Mouse (Mus musculus) thymus, postnatal 4 days (tissue): ENCODE data around the gene Cog7.

ENCODE experiments used
- DNase-seq: peaks from one replicate; pipeline ENCODE4 v3.0.0; 2021

Cog7 gene

GRCm38 (mm10) chr7:121890636-121891360 is 90.7 kb downstream of the Cog7 start:
- no peak for DNase-seq

- no peak for DNase-seq
These were observed 101.3 kb downstream of the Cog7 start for GRCm38 (mm10) chr7:121880246-121880645.

GRCm38 (mm10) chr7:121874784-121875183 is 106.7 kb downstream of the Cog7 start:
- no peak for DNase-seq

- DNase-seq: no peak
These were observed 107.5 kb downstream of the Cog7 start for GRCm38 (mm10) chr7:121873998-121874397.

- DNase-seq: no peak
These were observed 109.9 kb downstream of the Cog7 start for GRCm38 (mm10) chr7:121871631-121872030.

GRCm38 (mm10) chr7:121864858-121865585 is 116.5 kb downstream of the Cog7 start, which contains the start of gene Scnn1b:
Gene Scnn1b, plus strand, starts transcription at chr7:121865038.
- DNase-seq: no peak

- DNase-seq: peak; percentile 29
These were observed 122.6 kb downstream of the Cog7 start for GRCm38 (mm10) chr7:121858939-121859338.

- no peak for DNase-seq
These were observed 124.2 kb downstream of the Cog7 start for GRCm38 (mm10) chr7:121857177-121857884.

- DNase-seq: no peak
These were observed 132.9 kb downstream of the Cog7 start for GRCm38 (mm10) chr7:121848537-121849168.

- no peak for DNase-seq
These were observed 135.5 kb downstream of the Cog7 start for GRCm38 (mm10) chr7:121845964-121846363.

- DNase-seq: no peak
These were observed 139.3 kb downstream of the Cog7 start for GRCm38 (mm10) chr7:121842234-121842633.

- no peak for DNase-seq
These were observed 140.7 kb downstream of the Cog7 start for GRCm38 (mm10) chr7:121840810-121841209.

- no peak for DNase-seq
These were observed 144.7 kb downstream of the Cog7 start for GRCm38 (mm10) chr7:121836827-121837226.

GRCm38 (mm10) chr7:121835392-121835791 is 146.1 kb downstream of the Cog7 start:
- DNase-seq: peak; percentile 42
